28 mouse cellular contexts compared by ENCODE assay signal in genomic region chr10:42154727-42155126, GRCm38 (mm10).
A peak's percentile ranks its signal among the peaks of the same experiment; 100 is the strongest.
DNase-seq lines count a peak whose midpoint lies in the region; ATAC-seq and TF ChIP-seq lines count a peak whose summit lies in the region.
"Had no signal": no experiment of that assay in that cellular context is flagged by ENCODE, and none has a peak within 500 bp of the region (broad histone marks: within the 10 kb centered on the region; RNA-seq: fewer than 3 reads in every experiment).

No protein-coding gene starts in this region.

- H3K79me2 ChIP-seq in MEL (ENCODE audit: control insufficient read depth, insufficient read depth, low read length, poor library complexity) = no peaks in the 10 kb centered on the region

- WGBS in forebrain, embryonic 13.5 days = 66% methylated on average over 2 of the region's 2 CpGs
- 23% methylated on average over 2 of the region's 2 CpGs for WGBS in thymus, adult 2 months

- ATAC-seq in common myeloid progenitor, adult 5-6 weeks (replicated peaks; ENCODE audit: low read depth, poor library complexity, severe bottlenecking) = peak; percentile 63; the same call in 1 of the 2 replicates
- peak; percentile 27 to 45; a peak in 1 of 4 replicates for ATAC-seq in hematopoietic stem cell, adult 5-6 weeks (replicated peaks in 1 of 2; ENCODE audit: insufficient read depth in 1 of 2, low FRiP score in 2 of 2, low TSS enrichment in 1 of 2, low read depth in 1 of 2, poor library complexity in 2 of 2, severe bottlenecking in 2 of 2)
- no peak for ATAC-seq in forebrain, embryonic 13.5 days
- ATAC-seq: activated CD4-positive, CD25-positive, alpha-beta regulatory T cell, adult 4 months; CD4-positive, CD25-positive, alpha-beta regulatory T cell, adult 4 months; forebrain, embryonic 15.5 days; forebrain, postnatal 0 days; Patski had no signal

- TF ChIP-seq CTCF in MEL (IDR thresholded peaks at IDR 0.05 in 2 of 3, conservative IDR thresholded peaks at IDR 0.05 in 1 of 3; ENCODE audit: control insufficient read depth in 1 of 3, insufficient read depth in 1 of 3, low read depth in 2 of 3, low read length in 3 of 3, poor library complexity in 1 of 3, severe bottlenecking in 1 of 3) = no peak
- TF ChIP-seq CTCF in thymus, adult 2 months (IDR thresholded peaks at IDR 0.05; ENCODE audit: borderline replicate concordance, control insufficient read depth, extremely low read depth, insufficient read depth, low read length, poor library complexity) = no peak

- H3K36me3 ChIP-seq in MEL (ENCODE audit: control insufficient read depth in 1 of 2, insufficient read depth in 2 of 2, low read length in 2 of 2) = no peaks in the 10 kb centered on the region
- H3K36me3 ChIP-seq in forebrain, embryonic 13.5 days (ENCODE audit: poor library complexity, severe bottlenecking) = no peaks in the 10 kb centered on the region
- no peaks in the 10 kb centered on the region for H3K36me3 ChIP-seq in thymus, adult 2 months (ENCODE audit: control insufficient read depth, insufficient read depth, low read length)
- H3K36me3 ChIP-seq: embryonic facial prominence, embryonic 13.5 days; embryonic facial prominence, embryonic 15.5 days; forebrain, embryonic 10.5 days; forebrain, embryonic 12.5 days; forebrain, embryonic 15.5 days; G1E had no signal

- no peak overlapping the region for H3K4me2 ChIP-seq in forebrain, embryonic 13.5 days
- H3K4me2 ChIP-seq: embryonic facial prominence, embryonic 13.5 days; embryonic facial prominence, embryonic 15.5 days; forebrain, embryonic 12.5 days; forebrain, embryonic 15.5 days had no signal

- TF ChIP-seq POLR2A in MEL (IDR thresholded peaks at IDR 0.05; ENCODE audit: control insufficient read depth in 1 of 2, insufficient read depth in 1 of 2, low read depth in 1 of 2, low read length in 2 of 2, poor library complexity in 1 of 2) = no peak
- no peak for TF ChIP-seq POLR2A in thymus, adult 2 months (IDR thresholded peaks at IDR 0.05; ENCODE audit: control insufficient read depth, extremely low read depth, insufficient read depth, low read length, poor library complexity)

- H3K9ac ChIP-seq in MEL (ENCODE audit: control insufficient read depth, low read depth, low read length, poor library complexity, severe bottlenecking) = no peak overlapping the region
- H3K9ac ChIP-seq in forebrain, embryonic 13.5 days = no peak overlapping the region
- H3K9ac ChIP-seq: embryonic facial prominence, embryonic 13.5 days; embryonic facial prominence, embryonic 15.5 days; forebrain, embryonic 12.5 days; forebrain, embryonic 15.5 days; forebrain, postnatal 0 days had no signal

- no peak overlapping the region for H3K27ac ChIP-seq in MEL (ENCODE audit: control insufficient read depth, low read depth, low read length)
- no peak overlapping the region for H3K27ac ChIP-seq in forebrain, embryonic 13.5 days
- no peak overlapping the region for H3K27ac ChIP-seq in thymus, adult 2 months (ENCODE audit: control insufficient read depth, insufficient read depth, low read length)
- H3K27ac ChIP-seq: embryonic facial prominence, embryonic 13.5 days; embryonic facial prominence, embryonic 15.5 days; forebrain, embryonic 10.5 days; forebrain, embryonic 12.5 days; forebrain, embryonic 15.5 days had no signal

- DNase-seq in MEL (ENCODE audit: low read depth, low spot score) = peak; percentile 48
- no peak for DNase-seq in left cerebral cortex, adult 18-20 months (ENCODE audit: low spot score in 2 of 2)
- no peak for DNase-seq in thymus, adult 2 months
- DNase-seq: adrenal gland, adult 8-10 months; adrenal gland, postnatal 14 days; adrenal gland, postnatal 36 days; B cell, adult 2 months; cerebellum, adult 11-12 months; cerebellum, adult 2 months; cerebellum, adult 9-10 months; cerebellum, postnatal 10 days; cerebellum, postnatal 25 days; embryo, embryonic 11 days; forebrain, postnatal 0 days had no signal

- H3K4me3 ChIP-seq in MEL (ENCODE audit: control insufficient read depth in 1 of 2, insufficient read depth in 1 of 2, low read depth in 2 of 2, low read length in 2 of 2) = no peak overlapping the region
- H3K4me3 ChIP-seq in forebrain, embryonic 13.5 days = no peak overlapping the region
- H3K4me3 ChIP-seq in thymus, adult 2 months (ENCODE audit: control insufficient read depth, insufficient read depth, low read length) = no peak overlapping the region
- H3K4me3 ChIP-seq: embryonic facial prominence, embryonic 13.5 days; embryonic facial prominence, embryonic 15.5 days; erythroblast, embryonic 14.5 days; forebrain, embryonic 10.5 days; forebrain, embryonic 12.5 days; forebrain, embryonic 15.5 days had no signal

- no peak for TF ChIP-seq RAD21 in MEL (IDR thresholded peaks at IDR 0.05; ENCODE audit: low read depth, low read length)

- H3K9me3 ChIP-seq in MEL (replicated peaks; ENCODE audit: insufficient read depth, low read length) = no peaks in the 10 kb centered on the region
- H3K9me3 ChIP-seq in forebrain, embryonic 13.5 days (replicated peaks) = no peaks in the 10 kb centered on the region; the same call in none of the 2 replicates
- H3K9me3 ChIP-seq: forebrain, embryonic 15.5 days had no signal

- no peak for TF ChIP-seq EP300 in MEL (IDR thresholded peaks at IDR 0.05; ENCODE audit: low read depth in 1 of 2, low read length in 2 of 2)

- H3K27me3 ChIP-seq in MEL (ENCODE audit: control insufficient read depth in 1 of 2, insufficient read depth in 2 of 2, low read length in 2 of 2) = no peaks in the 10 kb centered on the region
- H3K27me3 ChIP-seq in forebrain, embryonic 13.5 days = no peaks in the 10 kb centered on the region
- no peaks in the 10 kb centered on the region for H3K27me3 ChIP-seq in thymus, adult 2 months (ENCODE audit: control insufficient read depth, insufficient read depth, low read length)
- H3K27me3 ChIP-seq: CH12.LX; embryonic facial prominence, embryonic 13.5 days; embryonic facial prominence, embryonic 15.5 days; forebrain, embryonic 12.5 days; forebrain, embryonic 15.5 days; Patski had no signal

- 0 out of 4 replicates have a peak, but pooled peaks cover 0 to 4% of the 10 kb centered on the region in 2 experiments for H3K4me1 ChIP-seq in MEL (ENCODE audit: control insufficient read depth in 1 of 2, insufficient read depth in 2 of 2, low read length in 2 of 2)
- H3K4me1 ChIP-seq in forebrain, embryonic 13.5 days = peaks cover 10% of the 10 kb centered on the region; the same call in 1 of the 2 replicates
- no peaks in the 10 kb centered on the region for H3K4me1 ChIP-seq in thymus, adult 2 months (replicated peaks; ENCODE audit: control insufficient read depth, insufficient read depth, low read length)
- H3K4me1 ChIP-seq: forebrain, embryonic 15.5 days had no signal

TF ChIP-seq in MEL, 35 proteins besides CTCF, POLR2A, EP300 and RAD21:
- no peak for TF ChIP-seq MAZ (IDR thresholded peaks at IDR 0.05; ENCODE audit: low read depth, low read length)
- no peak for TF ChIP-seq ZC3H11A (IDR thresholded peaks at IDR 0.05; ENCODE audit: low read depth, low read length)
- no peak for TF ChIP-seq ZMIZ1 (IDR thresholded peaks at IDR 0.05; ENCODE audit: low read depth, low read length)
- TF ChIP-seq MAFK (IDR thresholded peaks at IDR 0.05; ENCODE audit: borderline replicate concordance, low read depth, low read length) = no peak
- TF ChIP-seq KAT2A (conservative IDR thresholded peaks at IDR 0.05; ENCODE audit: low read depth, low read length) = no peak
